Mouse (Mus musculus) heart, embryonic 11.5 days (tissue): ENCODE results near the gene Fbxl3. TPM values are rescaled to one million over a fixed set of nuclear protein-coding genes. Genes with fewer than 3 reads are reported as not detected.

Experiments used
- ATAC-seq: fragments of 200-750 bp; cut with Nextera tagmentation; replicated peaks from 2 replicates; pipeline ENCODE4 v1.8.0; 2017; ENCODE audit warnings: moderate library complexity; ENCODE audit not compliant: insufficient number of reproducible peaks, low FRiP score, low TSS enrichment
- H3K27ac ChIP-seq: fragments of 300-500 bp; sonication (generic); 2 replicates; pipeline ENCODE4 v1.5.1; 2014; ENCODE audit warnings: mild to moderate bottlenecking, low read depth, low read length
- H3K27me3 ChIP-seq: fragments of 300-500 bp; sonication (generic); 2 replicates; pipeline ENCODE4 v1.6.1; 2014; ENCODE audit warnings: mild to moderate bottlenecking, low read length, mixed read lengths; ENCODE audit not compliant: control insufficient read depth, insufficient read depth
- H3K36me3 ChIP-seq: fragments of 300-500 bp; sonication (generic); 2 replicates; pipeline ENCODE4 v1.6.1; 2014; ENCODE audit warnings: mild to moderate bottlenecking, low read length, moderate library complexity, mixed read lengths; ENCODE audit not compliant: control insufficient read depth, insufficient read depth
- H3K4me1 ChIP-seq: fragments of 300-500 bp; sonication (generic); 2 replicates; pipeline ENCODE4 v1.6.1; 2014; ENCODE audit warnings: low read length; ENCODE audit not compliant: control insufficient read depth, insufficient read depth
- H3K4me2 ChIP-seq: fragments of 300-500 bp; sonication (generic); 2 replicates; pipeline ENCODE4 v1.6.1; 2014; ENCODE audit warnings: mild to moderate bottlenecking, moderate library complexity
- H3K4me3 ChIP-seq: fragments of 300-500 bp; sonication (generic); 2 replicates; pipeline ENCODE4 v1.5.1; 2014; ENCODE audit warnings: low read depth, low read length
- H3K9ac ChIP-seq: fragments of 300-500 bp; sonication (generic); 2 replicates; pipeline ENCODE4 v1.6.1; 2014; ENCODE audit warnings: mild to moderate bottlenecking, low read depth, low read length, moderate library complexity
- H3K9me3 ChIP-seq: fragments of 300-500 bp; sonication (generic); replicated peaks from 2 replicates; pipeline ENCODE4 v1.6.1; 2016; ENCODE audit warnings: low read length; ENCODE audit not compliant: control insufficient read depth
- WGBS: fragments of 180-500 bp; shearing (Covaris S2); extraction: QIAGEN DNeasy Blood & Tissue Kit; methylation state at CpG from one replicate; pipeline ENCODE4 v1.1.7; 2014; ENCODE audit not compliant: insufficient replicate concordance; 5-methylcytosine and 5-hydroxymethylcytosine counted together
- polyA plus RNA-seq: library from polyadenylated mRNA; unstranded; fragments of >200 nt; fragmentation: Nextera tagmentation; extraction: Ambion mirVana; gene quantifications from 2 replicates; pipeline ENCODE4 v1.2.1, GENCODE M21; 2014

Gene Fbxl3
- polyA plus RNA-seq, 1 experiment from 2014 or later: 23.0 TPM

- Histone ChIP-seq H3K9me3 (no peaks in the 10 kb centered on the region), H3K27me3 (no peaks in the 10 kb centered on the region), H3K27ac (no peak overlapping the region), H3K36me3 (peaks cover 5% of the 10 kb centered on the region; the same call in 1 of the 2 replicates), H3K4me1 (no peaks in the 10 kb centered on the region), H3K4me2 (no peak overlapping the region), H3K4me3 (no peak overlapping the region), H3K9ac (no peak overlapping the region)
- ATAC-seq: no peak
- 87% methylated on average over 3 of the region's 3 CpGs for WGBS
Measured at GRCm38 (mm10) chr14:103093236-103093635, 6.1 kb downstream of the Fbxl3 start.

- H3K4me2 ChIP-seq: no peak overlapping the region
- no peaks in the 10 kb centered on the region for H3K4me1 ChIP-seq
- H3K4me3 ChIP-seq: no peak overlapping the region
- no peaks in the 10 kb centered on the region for H3K9me3 ChIP-seq
- no peak for ATAC-seq
- H3K36me3 ChIP-seq: peaks cover 17% of the 10 kb centered on the region
- WGBS: 79% methylated on average over 6 of the region's 6 CpGs
- H3K27ac ChIP-seq: no peak overlapping the region
- H3K27me3 ChIP-seq: no peaks in the 10 kb centered on the region
- H3K9ac ChIP-seq: no peak overlapping the region
Measured at GRCm38 (mm10) chr14:103088624-103089023, 10.7 kb downstream of the Fbxl3 start.

- Histone ChIP-seq H3K27me3 (no peaks in the 10 kb centered on the region), H3K4me2 (no peak overlapping the region), H3K4me1 (no peaks in the 10 kb centered on the region), H3K4me3 (no peak overlapping the region), H3K27ac (no peak overlapping the region), H3K9me3 (no peaks in the 10 kb centered on the region), H3K36me3 (peaks cover 17% of the 10 kb centered on the region), H3K9ac (no peak overlapping the region)
- no peak for ATAC-seq
- WGBS: 62% methylated on average over 5 of the region's 5 CpGs
Measured at GRCm38 (mm10) chr14:103087846-103088245, 11.5 kb downstream of the Fbxl3 start.

GRCm38 (mm10) chr14:103086671-103087324, 12.6 kb downstream of the Fbxl3 start:
- H3K9ac ChIP-seq: no peak overlapping the region

GRCm38 (mm10) chr14:103085840-103086533, 13.4 kb downstream of the Fbxl3 start:
- ATAC-seq: no peak
- no peaks in the 10 kb centered on the region for H3K9me3 ChIP-seq
- H3K27me3 ChIP-seq: no peaks in the 10 kb centered on the region
- no peak overlapping the region for H3K9ac ChIP-seq
- H3K27ac ChIP-seq: no peak overlapping the region
- no peaks in the 10 kb centered on the region for H3K4me1 ChIP-seq
- no peak overlapping the region for H3K4me3 ChIP-seq
- WGBS: 80% methylated on average over 1 of the region's 1 CpGs
- no peak overlapping the region for H3K4me2 ChIP-seq
- H3K36me3 ChIP-seq: peaks cover 19% of the 10 kb centered on the region

More at GRCm38 (mm10) chr14:103086671-103087324, 12.6 kb downstream of the Fbxl3 start:
- Histone ChIP-seq H3K4me2 (no peak overlapping the region), H3K9me3 (no peaks in the 10 kb centered on the region), H3K4me3 (no peak overlapping the region), H3K4me1 (no peaks in the 10 kb centered on the region), H3K27ac (0 out of 2 replicates have a peak overlapping the region, but pooled peaks have one; percentile 35), H3K36me3 (peaks cover 19% of the 10 kb centered on the region), H3K27me3 (no peaks in the 10 kb centered on the region)
- 84% methylated on average over 4 of the region's 4 CpGs for WGBS
- peak; percentile 71 for ATAC-seq

GRCm38 (mm10) chr14:103079209-103079977, 20.0 kb downstream of the Fbxl3 start:
- Histone ChIP-seq H3K27me3 (no peaks in the 10 kb centered on the region), H3K36me3 (peaks cover 5% of the 10 kb centered on the region; the same call in 1 of the 2 replicates), H3K4me1 (no peaks in the 10 kb centered on the region), H3K27ac (no peak overlapping the region), H3K4me3 (no peak overlapping the region), H3K9ac (no peak overlapping the region), H3K9me3 (no peaks in the 10 kb centered on the region), H3K4me2 (no peak overlapping the region)
- 82% methylated on average over 9 of the region's 9 CpGs for WGBS
- ATAC-seq: no peak

GRCm38 (mm10) chr14:103078006-103078912, 21.1 kb downstream of the Fbxl3 start:
- Histone ChIP-seq H3K4me3 (no peak overlapping the region), H3K9me3 (no peaks in the 10 kb centered on the region), H3K9ac (no peak overlapping the region), H3K27ac (no peak overlapping the region), H3K4me1 (no peaks in the 10 kb centered on the region), H3K36me3 (peaks cover 5% of the 10 kb centered on the region; the same call in 1 of the 2 replicates), H3K4me2 (no peak overlapping the region), H3K27me3 (no peaks in the 10 kb centered on the region)
- no peak for ATAC-seq
- 87% methylated on average over 16 of the region's 16 CpGs for WGBS
